Mouse (Mus musculus): ENCODE results near the gene Pih1d1. TPM values are rescaled to one million over a fixed set of nuclear protein-coding genes. Genes with fewer than 3 reads are reported as not detected.

Gene Pih1d1
- total and polyA plus RNA-seq, 3 experiments = 37.4 to 69.3 (median 50.3) TPM

- Histone ChIP-seq H3K4me2 (ENCODE audit: insufficient read depth, low read depth, poor library complexity, severe bottlenecking) (peak overlapping the region; percentile 65), H3K27ac (ENCODE audit: insufficient read depth, low read depth) (no peak overlapping the region), H3K36me3 (replicated peaks in 1 of 2; ENCODE audit: control insufficient read depth in 1 of 2, insufficient read depth in 1 of 2, low read length in 1 of 2) (peaks cover 0 to 35% of the 10 kb centered on the region in 2 experiments), H3K9me3 (replicated peaks; ENCODE audit: low read length) (no peaks in the 10 kb centered on the region), H3K27me3 (replicated peaks) (peaks cover 47% of the 10 kb centered on the region), H3K79me2 (replicated peaks; ENCODE audit: control insufficient read depth, extremely low read depth, insufficient read depth, poor library complexity, severe bottlenecking) (no peaks in the 10 kb centered on the region), H3K4me3 (replicated peaks in 1 of 3; ENCODE audit: low read depth in 2 of 3, low read length in 2 of 3, poor library complexity in 1 of 3) (no peak overlapping the region), H3K4me1 (ENCODE audit: control insufficient read depth in 1 of 2, insufficient read depth in 2 of 2) (peaks cover 0 to 11% of the 10 kb centered on the region in 2 experiments; a peak in 3 of 4 replicates), H3K9ac (ENCODE audit: insufficient read depth, low read depth) (no peak overlapping the region)
- TF ChIP-seq KAT2A (IDR thresholded peaks at IDR 0.05; ENCODE audit: insufficient replicate concordance, low read length) (no peak), MAZ (IDR thresholded peaks at IDR 0.05; ENCODE audit: low read depth, low read length) (no peak), USF1 (IDR thresholded peaks at IDR 0.05; ENCODE audit: low read depth, low read length) (no peak), JUN (IDR thresholded peaks at IDR 0.05; ENCODE audit: insufficient read depth, low read depth, low read length) (no peak)
- in situ Hi-C loops (cut with MboI; ENCODE audit: low pct_ligation_motif_present, low pct_unique_long_range_greater_than_20kb, low sequenced_read_pairs) (loop anchor here (10.0 kb wide), 1 partner anchor 142 kb away; no protein-coding TSS in a partner anchor), dilution Hi-C loops (cut with MboI; ENCODE audit: extremely low pct_ligation_motif_present, extremely low pct_unique_long_range_greater_than_20kb, low sequenced_read_pairs) (no loop called here)
- no peak for DNase-seq (ENCODE audit: extremely low read depth)
Measured at GRCm38 (mm10) chr7:45162551-45162950, 8.4 kb downstream of the Pih1d1 start.

- H3K79me2 ChIP-seq (replicated peaks; ENCODE audit: control insufficient read depth, extremely low read depth, insufficient read depth, poor library complexity, severe bottlenecking) = no peaks in the 10 kb centered on the region
- no peak overlapping the region for H3K27ac ChIP-seq (ENCODE audit: insufficient read depth, low read depth)
- H3K9me3 ChIP-seq (replicated peaks; ENCODE audit: low read length) = no peaks in the 10 kb centered on the region
- DNase-seq (ENCODE audit: extremely low read depth) = no peak
- H3K4me1 ChIP-seq (ENCODE audit: control insufficient read depth in 1 of 2, insufficient read depth in 2 of 2) = peaks cover 0 to 11% of the 10 kb centered on the region in 2 experiments; a peak in 3 of 4 replicates
- no peak overlapping the region for H3K4me3 ChIP-seq (replicated peaks in 1 of 3; ENCODE audit: low read depth in 2 of 3, low read length in 2 of 3, poor library complexity in 1 of 3)
- TF ChIP-seq ZMIZ1 (IDR thresholded peaks at IDR 0.05; ENCODE audit: low read depth, low read length) = no peak
- no peak for TF ChIP-seq EP300 (IDR thresholded peaks at IDR 0.05; ENCODE audit: low read length)
- no peak for TF ChIP-seq ZC3H11A (IDR thresholded peaks at IDR 0.05; ENCODE audit: low read depth, low read length)
- TF ChIP-seq MXI1 (IDR thresholded peaks at IDR 0.05; ENCODE audit: low read depth, low read length) = no peak
- TF ChIP-seq RCOR1 (conservative IDR thresholded peaks at IDR 0.05; ENCODE audit: low read depth, low read length) = no peak
- no peak for TF ChIP-seq JUND (conservative IDR thresholded peaks at IDR 0.05; ENCODE audit: low read depth, low read length)
- no peak for TF ChIP-seq TBP (conservative IDR thresholded peaks at IDR 0.05; ENCODE audit: low read depth, low read length)
- no peak for TF ChIP-seq TCF12 (IDR thresholded peaks at IDR 0.05; ENCODE audit: low read depth, low read length)
- no peak for TF ChIP-seq USF2 (conservative IDR thresholded peaks at IDR 0.05; ENCODE audit: low read depth, low read length)
- no peak for TF ChIP-seq ZKSCAN1 (IDR thresholded peaks at IDR 0.05; ENCODE audit: borderline replicate concordance, low read depth, low read length)
- no peak for TF ChIP-seq SIN3A (IDR thresholded peaks at IDR 0.05; ENCODE audit: low read length)
- dilution Hi-C loops (cut with MboI; ENCODE audit: extremely low pct_ligation_motif_present, extremely low pct_unique_long_range_greater_than_20kb, low sequenced_read_pairs) (no loop called here), in situ Hi-C loops (cut with MboI; ENCODE audit: low pct_ligation_motif_present, low pct_unique_long_range_greater_than_20kb, low sequenced_read_pairs) (loop anchor here (10.0 kb wide), 1 partner anchor 142 kb away; no protein-coding TSS in a partner anchor)
- H3K36me3 ChIP-seq (replicated peaks in 1 of 2; ENCODE audit: control insufficient read depth in 1 of 2, insufficient read depth in 1 of 2, low read length in 1 of 2) = peaks cover 0 to 30% of the 10 kb centered on the region in 2 experiments
- no peak overlapping the region for H3K4me2 ChIP-seq (ENCODE audit: insufficient read depth, low read depth, poor library complexity, severe bottlenecking)
- H3K27me3 ChIP-seq (replicated peaks) = peaks cover 52% of the 10 kb centered on the region
- no peak overlapping the region for H3K9ac ChIP-seq (ENCODE audit: insufficient read depth, low read depth)
Measured at GRCm38 (mm10) chr7:45162996-45163615, 9.0 kb downstream of the Pih1d1 start.
